Mouse (Mus musculus): ENCODE measurements around the gene AI661453.
A peak's percentile ranks its signal among the peaks of the same experiment; 100 is the strongest.

The AI661453 gene

GRCm38 (mm10) chr17:47503689-47504088 is 67.3 kb downstream of the AI661453 start:
- DNase-seq (ENCODE audit: low read depth) = no peak

GRCm38 (mm10) chr17:47504228-47504627 is 67.8 kb downstream of the AI661453 start:
- no peak for DNase-seq (ENCODE audit: low read depth)

DNA sequence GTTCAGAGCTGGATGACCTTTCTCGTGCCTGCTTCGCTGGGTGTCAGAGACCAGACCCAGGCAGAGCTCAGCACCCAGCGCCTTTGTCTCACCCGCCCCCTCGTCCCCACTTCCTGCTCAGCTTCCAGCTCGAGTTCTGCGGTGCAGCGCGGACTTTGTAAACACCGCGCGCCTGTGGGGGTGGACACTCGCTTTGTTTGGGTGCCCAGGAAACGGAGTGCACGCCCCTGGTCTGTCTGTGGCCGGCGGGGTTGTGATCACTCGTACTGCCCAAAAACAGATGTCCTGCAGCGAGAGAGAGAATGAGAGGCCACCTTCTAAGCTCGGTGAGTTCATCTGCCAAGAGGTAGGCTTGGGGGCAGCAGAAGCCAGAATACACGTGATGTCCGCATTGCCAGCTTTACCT is 68.5 kb downstream of the AI661453 start, which contains the start of gene Ccnd3:
Gene Ccnd3, plus strand, starts transcription at position 111 of the 406 bp plus-strand sequence.
- DNase-seq (ENCODE audit: low read depth) = peak; percentile 70

- DNase-seq (ENCODE audit: low read depth) = no peak
Observed at GRCm38 (mm10) chr17:47505566-47505965, 69.2 kb downstream of the AI661453 start.

DNA sequence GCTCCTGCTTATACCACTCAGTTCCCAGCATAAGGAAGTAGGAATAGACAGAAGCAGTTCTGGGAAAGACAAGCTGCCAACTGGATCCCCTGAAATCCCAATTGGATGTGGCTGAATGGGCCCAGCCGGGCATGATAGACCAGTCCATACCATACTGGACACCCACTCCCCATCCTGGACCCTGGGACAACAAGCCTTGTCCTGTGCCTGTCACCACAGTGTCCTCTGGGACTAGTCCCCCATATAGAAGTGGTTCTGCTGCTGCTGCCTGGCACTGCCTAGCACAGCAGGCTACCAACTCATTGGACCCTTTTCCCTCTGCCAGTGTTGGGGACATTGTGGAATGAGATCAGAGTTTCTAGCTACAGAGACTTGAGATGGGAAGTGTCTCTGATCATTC is 69.6 kb downstream of the AI661453 start:
- DNase-seq (ENCODE audit: low read depth) = no peak

GRCm38 (mm10) chr17:47506697-47507096 is 70.3 kb downstream of the AI661453 start:
- DNase-seq (ENCODE audit: low read depth) = no peak

GRCm38 (mm10) chr17:47507523-47507922 is 71.1 kb downstream of the AI661453 start:
- no peak for DNase-seq (ENCODE audit: low read depth)

DNA sequence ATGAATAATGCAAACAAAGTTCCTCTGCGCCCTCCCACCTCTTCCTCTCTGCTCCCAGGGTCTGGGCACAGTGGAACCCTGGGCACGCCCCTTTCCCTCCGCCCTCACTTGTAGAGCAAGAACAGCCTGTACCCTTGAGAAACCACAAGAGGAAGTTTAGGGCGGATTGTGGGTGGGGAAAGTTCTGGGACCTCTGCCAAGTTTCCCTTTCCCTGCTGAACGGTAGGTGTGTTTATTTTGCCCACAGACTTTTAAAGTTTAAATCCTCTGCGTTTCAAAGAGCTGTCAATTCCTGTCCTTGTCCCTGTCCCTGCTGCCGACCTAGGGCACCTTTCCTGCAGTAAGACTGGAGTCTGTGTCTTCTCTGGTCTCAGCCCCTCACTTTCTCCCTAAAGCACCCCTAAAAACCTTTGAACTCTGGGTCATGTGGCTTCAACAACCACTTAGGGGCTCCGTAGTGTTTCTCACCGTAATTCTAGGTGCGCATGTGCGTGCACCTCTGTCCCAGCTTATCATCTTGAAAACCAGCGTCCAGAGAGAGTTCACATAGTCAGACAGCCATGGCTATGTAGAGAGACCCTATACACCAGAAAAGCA is 71.7 kb downstream of the AI661453 start:
- DNase-seq (ENCODE audit: low read depth) = peak; percentile 93

DNA sequence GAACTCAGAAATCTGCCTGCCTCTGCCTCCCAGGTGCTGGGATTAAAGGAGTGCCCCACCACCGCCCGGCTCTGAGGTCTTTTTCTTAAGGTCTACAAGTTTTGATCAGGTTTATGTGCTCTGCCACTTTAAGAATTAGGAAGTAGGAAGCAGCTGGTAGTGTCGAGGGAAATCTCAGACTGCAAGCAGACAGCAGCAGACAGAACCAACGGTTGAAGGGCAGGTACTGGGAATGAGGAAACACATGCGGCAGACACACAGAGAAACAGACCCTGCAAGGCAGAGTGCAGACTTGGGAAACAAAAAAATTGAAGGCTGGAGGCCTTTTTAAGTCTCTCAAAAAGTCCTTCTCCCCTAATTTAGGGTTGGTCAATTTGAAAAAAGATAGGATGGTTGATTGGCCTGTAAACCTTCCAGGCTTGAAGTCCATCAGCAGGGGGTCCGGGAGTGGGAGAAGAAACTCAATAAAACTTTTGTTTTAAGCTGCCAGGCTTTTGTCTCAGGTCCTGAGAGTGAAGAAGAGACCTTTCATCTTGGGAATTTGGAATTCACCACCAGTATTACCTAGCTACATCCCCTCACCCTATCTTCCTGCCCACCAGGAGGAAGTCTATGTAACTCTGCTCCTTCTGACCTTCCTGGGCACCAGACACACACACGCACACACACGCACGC is 72.8 kb downstream of the AI661453 start:
- no peak for DNase-seq (ENCODE audit: low read depth)

GRCm38 (mm10) chr17:47511111-47512020 is 75.0 kb downstream of the AI661453 start:
- DNase-seq (ENCODE audit: low read depth) = peak; percentile 93

GRCm38 (mm10) chr17:47512956-47513775 is 76.8 kb downstream of the AI661453 start:
- DNase-seq (ENCODE audit: low read depth) = no peak

- DNase-seq (ENCODE audit: low read depth) = no peak
Observed at GRCm38 (mm10) chr17:47515180-47515844, 78.9 kb downstream of the AI661453 start.

GRCm38 (mm10) chr17:47516232-47516631 is 79.8 kb downstream of the AI661453 start:
- no peak for DNase-seq (ENCODE audit: low read depth)

- DNase-seq (ENCODE audit: low read depth) = no peak
Observed at GRCm38 (mm10) chr17:47518205-47518604, 81.8 kb downstream of the AI661453 start.
